Mouse (Mus musculus) adrenal gland, postnatal 10 days (tissue): ENCODE data around the gene Tlr7. TPM values are rescaled to one million over a fixed set of nuclear protein-coding genes. Genes with fewer than 3 reads are reported as not detected.

Experiments
- DNase-seq: peaks from one replicate; pipeline ENCODE4 v3.0.0; 2021; ENCODE audit warnings: mixed read lengths
- total RNA-seq, 2 experiments: library from RNA; stranded (reverse); gene quantifications; 2 replicates each; pipeline ENCODE4 v1.2.3; 2021

The Tlr7 gene
- total RNA-seq, 2 experiments from 2014 or later: 2.2 to 2.6 TPM

GRCm38 (mm10) chrX:167276953-167277352 is 53.4 kb downstream of the Tlr7 start:
- DNase-seq: peak; percentile 72

- no peak for DNase-seq
Observed at GRCm38 (mm10) chrX:167276551-167276950, 53.8 kb downstream of the Tlr7 start.

GRCm38 (mm10) chrX:167264086-167264485 is 66.3 kb downstream of the Tlr7 start, which contains the start of gene Tlr8:
TSS of gene Tlr8 (minus strand) at chrX:167264329.
- no peak for DNase-seq

GRCm38 (mm10) chrX:167263530-167263929 is 66.8 kb downstream of the Tlr7 start:
- DNase-seq: no peak

Other genes starting within 250 kb of the Tlr7 start
- gene Tmsb4x, start 121.2 kb downstream of the Tlr7 start, total RNA-seq: 100 to 1,000 TPM; 687 to 755 TPM
- 1 to 10 TPM; 1.4 to 1.5 TPM for gene Tlr8, start 66.2 kb downstream of the Tlr7 start, total RNA-seq
- gene Prps2, start 52.2 kb upstream of the Tlr7 start, total RNA-seq: 10 to 100 TPM; 19.3 to 22.5 TPM